Mouse (Mus musculus) E14TG2a.4 (cell line): ENCODE results near the gene Ndufb8.

Source experiments
- CTCF ChIP-seq: conservative IDR thresholded peaks from 2 replicates; pipeline ENCODE4 v1.5.1; 2014; ENCODE audit warnings: low read length
- NANOG ChIP-seq: IDR thresholded peaks from 2 replicates; pipeline ENCODE4 v1.6.1; 2014; ENCODE audit warnings: borderline replicate concordance, low read length, mixed read lengths
- POU5F1 ChIP-seq: IDR thresholded peaks from 2 replicates; pipeline ENCODE4 v1.6.1; 2014; ENCODE audit warnings: low read length, borderline replicate concordance

DNA sequence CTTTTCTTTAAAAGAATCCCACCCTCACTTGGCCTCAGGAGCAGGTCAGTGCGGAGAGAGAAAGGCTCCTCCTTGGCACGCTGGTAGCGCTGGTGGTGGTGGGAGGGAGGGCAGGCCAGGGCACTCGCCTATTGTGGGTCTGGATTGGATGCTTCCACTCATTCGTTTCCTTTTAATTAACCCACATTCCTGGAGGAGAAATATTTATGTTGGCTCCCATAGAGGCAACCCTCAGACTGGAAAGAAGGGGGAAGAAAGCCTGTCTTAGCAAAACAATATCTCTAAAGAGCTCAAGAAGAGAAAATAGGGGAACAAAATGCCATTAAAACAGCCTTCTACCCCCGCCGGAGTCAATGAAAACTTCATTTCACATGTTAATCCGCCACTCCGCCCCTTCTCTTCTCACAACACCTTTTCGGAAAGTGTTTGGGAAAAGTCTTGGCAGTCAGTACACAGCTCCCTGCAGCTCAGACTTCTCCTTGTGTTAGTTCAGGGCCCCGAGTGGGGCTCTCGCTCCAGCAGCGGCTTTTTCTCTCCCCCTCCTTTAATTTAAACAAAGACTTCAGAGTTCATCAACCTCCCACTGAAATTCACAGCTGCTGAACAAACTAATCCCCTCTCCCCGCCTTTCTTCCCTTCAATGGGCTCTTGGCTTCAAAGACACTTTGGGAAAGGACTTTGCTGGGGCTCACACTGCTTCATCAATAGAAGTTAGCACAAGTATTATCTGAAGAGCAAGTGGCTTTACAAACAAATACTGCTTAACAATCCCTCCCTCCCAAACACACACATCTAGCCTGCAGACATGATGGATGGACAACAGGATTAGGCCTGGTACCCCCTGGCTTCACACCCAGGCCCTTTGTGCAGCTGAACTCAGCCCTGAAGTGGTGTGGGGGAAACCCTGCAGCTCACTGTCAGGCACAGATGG, 40.5 kb downstream of the Ndufb8 start:
- no peak for TF ChIP-seq CTCF
- TF ChIP-seq POU5F1 = no peak
- peak; percentile 36; the same call in 1 of the 2 replicates for TF ChIP-seq NANOG
